Mouse (Mus musculus) urinary bladder, adult 18-20 months (tissue): ENCODE measurements around the gene Abcc4.
A peak's percentile ranks its signal among the peaks of the same experiment; 100 is the strongest.

Source experiments
- DNase-seq, 2 experiments: peaks; one replicate each; pipeline ENCODE4 v3.0.0; 2022; ENCODE audit warnings: low spot score in 2 of 2, mixed read lengths in 2 of 2

Abcc4 gene

DNA sequence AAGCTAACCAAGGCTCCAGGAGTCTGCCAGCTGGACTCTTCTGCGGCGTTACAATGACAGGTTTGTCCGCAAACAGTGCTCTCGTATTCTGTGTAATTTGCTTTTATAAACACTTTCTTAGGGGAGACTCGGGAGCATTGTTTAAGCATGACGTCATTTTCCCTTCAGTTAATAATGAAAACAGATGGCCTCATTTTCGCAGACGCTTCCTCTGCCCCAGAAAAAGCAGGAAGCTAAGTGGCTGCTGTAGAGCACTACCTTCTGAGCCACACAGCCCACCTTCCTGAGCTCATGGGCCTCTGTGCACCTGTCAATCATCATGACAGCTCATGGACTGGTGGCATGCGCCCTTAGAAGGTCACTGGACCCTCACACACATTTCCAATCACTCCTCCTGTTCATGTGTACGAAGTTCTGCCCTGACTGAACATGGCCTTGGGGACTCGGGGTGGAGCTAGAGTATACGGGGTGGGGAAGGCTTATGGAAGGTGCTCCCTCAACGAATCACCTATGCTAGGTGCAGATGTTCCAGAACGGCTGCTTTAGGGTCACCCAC is 199.3 kb downstream of the Abcc4 start:
- DNase-seq, result no peak

DNA sequence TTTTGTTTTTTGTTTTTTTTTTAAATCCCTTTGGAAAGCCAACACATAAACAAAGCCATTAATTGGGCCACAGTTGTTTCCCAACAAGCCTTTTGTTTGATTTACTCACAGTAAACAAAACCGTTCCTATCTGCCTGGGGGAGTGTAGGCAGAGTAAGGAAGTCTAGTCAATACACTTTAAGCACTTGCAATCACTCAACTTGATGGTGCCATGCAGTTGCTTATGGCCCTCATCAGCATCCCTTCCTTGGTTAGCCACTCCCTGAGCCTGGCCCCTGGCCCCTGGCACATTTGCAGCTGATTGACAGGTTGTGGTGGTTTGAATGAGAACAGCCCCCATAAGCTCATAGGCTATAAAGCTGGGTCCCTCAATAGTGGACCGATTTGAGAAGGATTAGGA is 209.3 kb downstream of the Abcc4 start:
- no peak for DNase-seq

DNA sequence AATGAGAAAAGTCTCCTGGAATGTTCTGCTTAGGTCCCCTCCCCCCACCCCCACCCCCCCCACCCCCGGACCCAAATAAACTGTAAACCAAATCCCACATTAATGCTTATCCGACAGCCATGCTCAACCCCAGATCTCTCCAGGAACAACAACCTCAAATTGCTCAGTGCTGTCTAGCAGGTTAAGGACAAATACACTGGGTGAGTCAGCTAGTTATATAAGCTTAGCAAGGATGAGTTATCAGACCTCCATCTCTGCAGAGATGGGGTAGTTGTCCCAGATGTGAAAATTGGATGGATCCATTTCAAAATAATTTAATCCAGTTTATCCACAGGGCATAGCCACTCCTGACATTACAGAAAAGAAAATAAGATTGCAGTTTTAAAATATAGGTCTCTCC is 210.6 kb downstream of the Abcc4 start:
- no peak for DNase-seq

DNA sequence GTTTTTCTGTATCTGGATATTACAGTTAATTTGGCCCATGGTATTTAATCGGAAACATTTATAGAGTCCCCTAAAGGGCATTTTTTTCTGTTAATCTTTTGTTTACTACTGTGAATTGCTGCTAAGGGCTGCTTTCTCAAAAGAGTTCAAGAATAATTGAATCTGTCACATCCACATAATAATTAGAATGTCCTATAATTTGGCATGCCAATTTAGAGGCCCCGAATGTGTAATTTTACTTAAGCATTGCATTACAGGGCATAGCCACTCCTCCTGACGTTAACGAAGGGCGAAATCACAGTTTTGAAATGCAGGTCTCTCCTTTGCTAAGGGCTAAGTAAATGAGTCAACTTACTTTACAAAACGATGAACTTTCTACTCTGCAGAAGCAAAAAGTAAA is 214.3 kb downstream of the Abcc4 start:
- DNase-seq, result no peak

DNA sequence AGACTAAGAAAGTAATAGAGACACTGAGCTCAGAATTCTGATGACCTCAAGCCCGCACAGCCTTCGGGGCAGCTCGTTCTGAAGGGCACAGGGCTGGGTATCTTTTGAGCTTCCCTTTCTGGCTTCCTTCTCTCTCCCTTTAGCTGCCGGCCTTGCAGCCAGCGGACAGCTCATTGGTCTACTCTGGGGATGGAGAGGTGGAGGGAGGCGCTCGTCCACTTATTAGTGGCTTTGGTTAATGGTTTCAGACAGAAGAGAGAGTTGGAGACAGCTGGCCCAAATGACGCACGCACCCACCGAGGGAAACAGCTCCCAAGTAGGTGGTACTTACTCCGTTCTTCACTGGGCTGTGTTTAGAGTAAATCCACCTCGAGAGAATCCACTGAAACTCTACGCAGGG is 214.7 kb downstream of the Abcc4 start:
- no peak for DNase-seq

DNA sequence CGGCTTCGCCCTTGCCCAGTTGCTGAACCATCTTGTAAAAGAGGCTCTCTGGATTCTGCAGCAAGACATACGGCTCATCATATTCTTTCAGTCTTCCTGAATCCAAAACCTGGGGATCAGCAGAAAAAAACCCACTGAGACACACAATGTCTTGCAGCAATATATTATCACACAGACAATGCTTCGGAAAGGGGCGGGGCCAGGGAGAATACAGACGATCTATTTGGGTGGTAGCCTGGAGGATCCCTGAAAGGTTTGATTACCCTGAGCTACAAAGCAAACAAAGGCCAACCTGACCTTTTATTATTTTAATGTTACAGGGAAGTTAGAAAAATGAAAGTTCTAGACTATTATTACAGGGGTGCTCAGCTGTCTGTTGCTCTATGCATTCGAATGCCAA is 215.5 kb downstream of the Abcc4 start:
- no peak for DNase-seq

DNA sequence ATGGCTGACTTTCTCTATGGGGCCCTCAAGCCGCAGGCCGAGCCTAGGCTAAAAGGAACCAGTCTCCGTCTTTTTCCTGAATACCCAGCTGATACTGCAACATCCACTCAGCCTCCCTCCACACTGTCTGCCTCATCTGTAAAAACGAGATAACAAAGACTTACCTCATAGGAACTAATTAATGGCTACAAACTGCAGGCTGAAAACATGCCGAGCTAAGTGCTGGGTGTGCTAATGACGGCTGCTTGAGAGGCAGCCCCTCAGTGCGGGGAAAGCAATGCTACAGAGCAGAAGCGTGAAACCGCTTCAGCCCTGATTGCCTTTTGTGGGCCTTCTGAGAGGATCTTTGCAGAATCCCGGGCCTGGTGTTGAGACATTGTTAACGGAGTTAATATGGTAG is 219.7 kb downstream of the Abcc4 start:
- DNase-seq, result no peak

DNA sequence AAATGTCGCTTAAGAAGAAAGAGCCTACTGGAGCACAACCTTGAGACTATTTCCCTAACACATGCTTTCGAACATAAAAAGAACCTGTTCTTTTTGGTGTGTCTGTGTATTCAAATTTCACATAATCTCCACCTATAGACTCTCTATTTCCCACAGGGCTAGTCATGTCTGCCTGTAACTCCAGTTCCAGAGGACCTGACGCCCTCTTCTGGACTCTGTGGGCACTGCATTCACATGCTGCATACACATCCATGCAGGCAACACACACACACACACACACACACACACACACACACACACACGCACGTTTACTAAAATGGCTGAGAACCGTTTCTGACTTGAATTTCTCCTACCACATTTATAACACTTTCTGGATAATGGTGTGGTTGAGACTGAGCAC is 220.4 kb downstream of the Abcc4 start:
- DNase-seq, result no peak

DNA sequence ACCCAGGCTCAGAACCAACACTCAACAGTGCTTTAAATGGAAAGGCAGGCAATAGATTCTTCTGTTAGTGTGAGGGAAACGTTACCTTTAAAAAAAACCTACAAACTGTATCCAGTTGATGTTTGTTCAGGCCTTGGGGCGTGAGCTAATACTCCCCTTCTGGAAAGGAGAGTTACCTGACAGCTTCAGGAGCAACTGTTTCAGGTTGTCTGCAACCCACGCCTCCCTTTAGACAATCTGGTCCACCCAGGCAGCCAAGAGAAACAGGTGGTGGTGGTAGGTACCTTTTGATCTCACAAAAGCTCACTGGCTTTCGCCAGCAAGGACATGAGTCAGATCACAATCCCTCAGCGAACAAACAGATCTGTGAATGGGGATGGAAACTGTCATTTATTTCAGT is 223.7 kb downstream of the Abcc4 start:
- DNase-seq, result no peak

DNA sequence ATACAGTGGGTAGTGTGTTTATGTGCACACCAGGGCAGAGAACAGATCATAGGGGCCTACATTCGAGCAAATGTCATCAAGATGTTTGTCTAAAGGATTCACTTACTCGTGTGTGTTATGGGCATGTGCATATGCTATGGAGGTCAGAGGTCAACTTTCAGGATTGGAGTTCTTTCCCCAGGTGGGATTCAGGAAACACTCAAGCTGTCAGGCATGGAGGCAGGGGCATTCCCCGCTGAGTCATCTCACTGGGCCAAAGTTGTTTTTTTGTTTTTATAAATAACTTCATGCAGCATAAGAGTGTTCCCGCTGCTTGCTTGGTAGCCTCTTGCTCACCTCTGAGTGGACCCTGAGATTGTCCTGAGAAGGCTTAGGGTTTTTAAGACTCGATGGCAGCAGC is 224.2 kb downstream of the Abcc4 start:
- no peak for DNase-seq

DNA sequence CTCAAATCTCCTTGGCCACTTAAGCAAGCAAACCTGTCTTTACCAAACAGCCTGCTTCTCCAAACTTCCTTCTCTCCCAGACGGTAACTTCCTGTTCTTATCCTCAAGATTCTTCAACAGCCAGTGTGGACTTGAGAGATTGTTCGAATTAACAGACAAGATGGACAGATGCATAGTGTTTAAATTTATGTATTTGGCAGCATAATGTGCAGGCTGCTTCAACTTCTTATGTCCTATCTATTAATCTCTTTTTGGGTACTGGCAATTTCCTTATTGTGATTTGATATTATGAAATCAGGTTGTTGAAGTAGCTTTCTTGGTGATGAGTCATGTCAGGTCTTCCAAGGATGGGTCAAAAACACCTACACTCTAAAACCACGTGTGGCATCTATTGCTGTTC is 229.7 kb downstream of the Abcc4 start:
- no peak for DNase-seq

DNA sequence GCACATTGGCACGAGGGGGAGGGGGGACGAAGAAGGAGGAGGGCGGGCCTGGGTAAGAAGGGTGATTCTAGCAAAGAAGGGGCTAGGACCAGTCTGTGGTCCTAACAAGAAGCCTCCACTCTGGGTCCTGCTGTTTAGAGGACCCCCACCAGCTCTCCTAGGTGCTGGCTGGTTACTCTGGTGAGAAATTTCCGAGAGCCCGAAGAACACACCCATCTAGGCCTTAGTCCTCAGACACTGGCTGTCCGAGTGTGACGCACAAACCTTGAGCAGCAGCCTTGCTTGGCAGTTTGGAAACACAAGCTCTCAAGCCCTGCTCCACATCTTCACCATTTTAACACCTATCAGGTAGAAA is 230.9 kb downstream of the Abcc4 start:
- DNase-seq, result no peak

DNA sequence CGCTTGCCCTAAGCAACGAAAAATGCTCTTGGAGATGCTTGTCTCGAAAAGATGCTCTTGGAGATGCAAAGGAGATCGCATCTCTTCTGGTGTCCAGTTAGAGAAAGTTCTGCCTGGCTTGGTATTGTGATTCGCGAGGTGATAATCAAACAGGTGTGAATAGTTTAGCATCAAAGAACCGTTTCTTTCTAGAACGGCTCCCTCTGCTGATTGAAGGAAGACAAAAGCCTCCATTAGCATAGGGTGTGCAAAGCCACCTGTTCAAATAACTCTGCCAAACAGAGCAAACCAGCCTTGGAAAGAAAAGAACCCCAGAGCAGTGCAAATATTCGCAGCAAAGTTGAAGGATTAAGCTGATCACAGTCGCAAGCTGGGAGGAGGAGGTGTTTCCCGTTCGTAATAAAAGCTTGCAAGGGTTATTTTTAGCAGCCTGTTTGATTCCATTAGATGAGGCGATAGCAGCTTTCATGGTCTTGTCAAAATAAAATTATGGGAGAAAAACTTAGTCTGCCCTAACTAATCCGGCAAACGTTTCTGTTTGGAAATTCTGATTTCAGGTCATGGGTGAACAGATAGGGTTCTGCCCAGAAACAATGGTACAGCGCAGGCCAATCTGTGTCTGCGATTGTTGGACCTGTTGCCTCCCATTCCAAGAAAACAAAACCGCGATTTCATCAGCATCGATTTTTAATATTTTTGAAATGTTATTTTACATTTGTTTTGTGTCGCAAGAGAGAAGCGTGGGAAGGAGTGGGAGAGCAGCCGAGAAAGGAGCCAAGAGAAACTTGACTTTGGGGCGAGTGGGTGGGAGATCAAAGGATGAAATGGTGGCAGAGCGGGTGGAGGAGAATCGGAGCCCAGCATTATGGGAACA is 231.6 kb downstream of the Abcc4 start:
- no peak for DNase-seq

DNA sequence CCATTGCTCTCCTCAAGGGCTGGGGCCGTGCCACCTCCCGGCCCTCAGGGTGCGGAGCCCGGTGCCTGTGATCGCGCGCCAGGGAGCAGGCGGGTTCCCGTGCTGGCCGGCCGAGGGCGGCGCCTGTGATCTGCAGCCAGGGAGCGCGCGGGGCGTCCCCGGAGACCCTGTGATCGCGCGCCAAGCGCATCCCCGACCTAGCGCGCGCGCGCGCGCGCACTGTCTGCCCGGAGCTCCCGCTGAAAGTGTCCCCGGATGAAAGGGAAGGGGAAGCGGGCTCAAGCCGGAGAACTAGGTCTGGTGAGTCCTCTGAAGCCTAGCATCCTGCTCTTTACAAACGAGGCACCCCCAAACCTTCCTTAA is 232.2 kb downstream of the Abcc4 start:
- DNase-seq, result no peak

DNA sequence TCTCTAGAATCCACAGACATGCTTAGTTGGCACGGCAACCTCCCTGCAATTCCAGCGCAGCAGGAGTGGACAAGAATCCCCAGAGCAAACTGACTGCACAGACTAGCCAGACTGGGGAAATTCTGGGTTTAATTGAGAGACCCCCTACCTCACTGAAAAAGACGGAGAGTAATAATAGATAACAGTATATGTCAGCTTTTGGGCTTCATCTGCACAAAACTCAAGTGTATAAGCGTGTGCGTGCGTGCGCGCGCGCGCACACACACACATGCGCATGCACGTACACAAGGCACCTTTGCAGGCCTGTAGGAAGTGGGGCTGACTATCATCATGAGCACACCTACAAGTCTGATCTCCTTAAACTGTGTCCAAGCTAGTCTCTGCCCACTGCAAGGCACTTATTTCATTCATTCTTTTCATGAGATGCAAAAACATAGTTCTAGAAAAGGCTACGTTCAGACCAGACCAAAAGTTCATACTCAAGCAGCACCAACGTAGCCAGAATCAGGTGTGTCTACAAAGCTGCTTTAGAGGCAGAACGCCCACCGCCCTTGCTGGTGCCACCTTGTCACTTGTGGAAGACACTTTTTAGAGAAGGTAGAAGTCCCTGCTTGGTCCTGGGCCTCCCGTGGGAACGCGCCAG is 232.7 kb downstream of the Abcc4 start:
- no peak for DNase-seq

DNA sequence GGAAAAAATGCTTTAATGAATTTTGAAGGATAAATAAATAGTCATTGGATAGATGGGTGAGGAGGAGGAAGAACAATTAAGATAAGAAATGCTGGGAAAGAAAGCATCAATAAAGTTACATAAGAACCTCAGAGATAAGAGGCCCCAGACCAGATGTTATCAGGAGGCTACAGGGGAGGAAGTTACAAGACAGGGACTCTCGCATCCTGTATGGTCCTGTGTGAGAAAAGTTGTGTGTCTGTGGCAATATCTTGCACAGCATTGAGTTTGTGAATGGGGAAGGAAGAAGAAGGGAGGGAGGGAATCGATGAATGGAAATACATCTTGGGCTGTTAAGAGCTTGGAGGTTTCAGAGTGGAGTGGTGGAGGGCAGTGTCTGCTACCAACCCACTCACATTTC is 240.7 kb downstream of the Abcc4 start:
- DNase-seq, result no peak

DNA sequence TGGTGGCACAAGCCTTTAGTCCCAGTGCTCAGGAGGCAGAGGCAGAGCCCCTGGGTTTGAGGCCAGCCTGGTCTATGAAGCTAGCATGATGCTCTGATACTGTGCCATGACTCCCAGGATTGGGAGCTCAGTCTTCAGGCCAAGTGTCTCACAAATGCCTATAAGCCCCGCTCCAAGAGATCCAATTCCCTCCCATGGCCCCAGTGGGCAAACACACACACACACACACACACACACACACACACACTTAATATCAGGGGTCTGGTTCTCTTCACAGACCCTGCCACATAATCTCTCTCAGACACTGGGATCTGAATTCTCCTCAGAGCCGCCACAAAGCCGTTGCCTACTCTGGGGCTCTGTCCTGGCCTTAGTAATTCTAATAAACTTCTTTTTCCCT is 241.6 kb downstream of the Abcc4 start:
- DNase-seq, result no peak

DNA sequence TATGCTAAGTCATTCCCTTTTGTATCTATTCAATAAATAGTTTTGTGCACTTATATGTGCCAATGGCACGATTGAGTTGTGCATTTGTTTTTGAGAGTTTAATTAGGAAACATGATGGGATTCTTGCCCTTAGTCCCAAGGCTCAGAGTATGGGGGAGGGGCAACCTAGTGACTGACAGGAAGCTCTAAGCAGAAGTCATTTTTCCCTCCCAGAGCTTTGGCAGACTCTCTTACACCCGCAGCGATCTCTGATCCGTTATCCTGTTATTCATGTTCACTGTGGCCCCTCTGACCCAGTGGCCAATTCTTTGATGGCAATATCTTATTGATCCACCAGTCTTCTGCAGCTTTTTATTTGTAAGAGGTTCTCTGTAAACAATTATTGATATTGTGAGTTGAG is 253.4 kb downstream of the Abcc4 start:
- no peak for DNase-seq

DNA sequence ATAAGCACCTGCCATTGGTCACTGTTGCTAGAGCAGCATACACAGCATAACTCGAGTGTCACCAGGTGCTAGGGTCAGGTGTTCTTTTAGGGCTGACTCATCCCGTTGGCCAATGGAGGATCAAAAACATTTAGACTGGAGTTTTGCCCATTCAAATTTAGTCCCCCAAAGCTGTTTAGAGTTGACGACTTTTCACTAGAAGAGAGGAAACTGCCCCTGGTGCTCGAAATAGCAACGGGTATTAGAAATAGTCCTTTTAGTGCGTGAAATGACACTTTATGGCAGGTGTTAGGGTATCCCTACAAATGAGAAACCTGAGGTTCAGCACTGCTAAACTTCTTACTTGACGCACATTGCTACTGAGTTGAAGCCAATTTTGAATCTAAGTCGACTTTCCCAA is 265.9 kb downstream of the Abcc4 start:
- DNase-seq, result no peak

DNA sequence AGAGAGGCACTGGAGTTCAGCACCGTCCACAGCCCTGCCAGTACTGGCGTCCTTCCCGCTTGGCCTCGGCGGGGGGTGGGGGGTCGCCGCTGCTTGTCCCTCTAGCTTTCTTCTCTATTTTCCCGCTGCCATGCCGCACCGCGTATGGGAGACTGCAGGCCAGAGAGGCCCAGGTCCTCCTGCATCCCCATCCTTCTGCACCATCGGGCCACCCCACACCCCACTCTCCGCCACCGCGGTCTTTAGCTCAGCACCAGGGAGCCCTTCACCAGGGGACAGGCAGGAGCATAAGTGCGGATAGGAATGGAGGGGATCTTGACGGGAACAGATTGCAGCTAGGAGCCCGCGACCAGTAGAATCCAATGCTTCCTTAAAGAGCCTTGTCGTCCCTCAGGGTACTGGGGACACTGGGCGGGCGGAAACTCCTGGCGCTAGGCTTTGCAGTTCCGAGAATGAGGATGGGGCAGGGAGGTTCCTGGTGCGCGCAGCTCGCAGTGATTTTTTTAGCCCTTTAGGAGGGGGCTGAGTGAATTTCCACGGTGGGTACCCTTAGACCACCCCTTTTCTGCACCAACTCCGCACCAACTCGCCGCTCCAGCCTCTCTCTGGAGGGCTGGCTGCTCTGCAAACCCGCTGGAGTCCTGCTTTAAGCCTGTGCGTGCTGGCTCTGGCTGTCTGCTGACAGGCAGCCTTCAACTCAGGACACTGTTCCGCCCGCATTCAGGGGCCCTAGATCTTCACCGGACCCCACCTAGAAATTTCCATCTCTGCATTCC is 268.7 kb downstream of the Abcc4 start:
- DNase-seq, result peak in 1 of 2 experiments; percentile 12

DNA sequence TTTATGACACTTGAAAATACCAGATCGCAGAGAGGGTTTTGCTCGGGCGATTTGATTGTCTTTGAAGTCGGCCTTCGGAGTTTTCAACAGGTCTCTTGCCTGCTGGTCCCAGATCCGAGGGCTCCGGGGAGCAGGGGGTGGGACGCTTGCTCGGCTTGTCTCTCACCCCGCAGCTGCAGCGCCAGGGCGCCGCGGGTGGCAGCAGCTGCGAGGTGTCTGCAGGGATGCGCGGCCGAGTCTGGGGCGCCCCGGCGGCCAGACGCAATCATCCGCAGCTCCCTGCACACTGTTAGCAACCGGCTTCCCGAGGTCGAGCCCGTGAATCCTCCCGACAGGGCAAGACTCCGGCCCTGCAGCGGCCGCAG is 269.2 kb downstream of the Abcc4 start:
- peak in 1 of 2 experiments; percentile 8 for DNase-seq

DNA sequence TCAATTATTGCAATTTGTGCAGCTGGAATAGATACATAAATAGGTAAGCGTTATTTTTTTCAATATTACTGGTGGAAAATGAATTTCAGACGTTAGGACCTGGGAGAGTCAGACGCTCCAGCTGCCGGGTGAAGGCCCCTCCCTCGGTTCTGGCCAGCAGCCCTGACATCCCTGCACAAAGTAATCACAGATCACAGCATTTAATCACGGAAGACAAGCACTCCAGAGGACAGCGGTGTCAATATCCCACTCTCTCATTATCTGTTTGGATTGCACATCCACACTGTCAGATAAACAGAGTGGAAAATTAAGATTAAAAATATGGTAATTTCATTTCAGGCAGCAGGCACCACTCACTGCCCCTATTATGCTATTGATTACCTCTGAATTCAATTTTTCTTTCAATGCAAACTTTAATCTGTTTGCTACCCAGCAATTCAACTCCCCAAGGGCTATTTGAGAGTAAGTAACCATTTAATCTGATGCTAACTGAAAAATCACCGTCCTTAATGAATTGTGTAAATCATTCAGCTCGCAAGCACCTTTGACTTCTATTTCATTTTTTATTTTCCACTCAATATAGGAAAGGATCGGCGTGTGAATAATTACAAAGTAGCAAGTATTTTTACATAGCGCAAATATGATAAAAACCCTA is 270.2 kb downstream of the Abcc4 start:
- no peak for DNase-seq
